Mouse (Mus musculus) midbrain, embryonic 16.5 days (tissue): ENCODE data around the gene Adgb. TPM values are rescaled to one million over a fixed set of nuclear protein-coding genes. Genes with fewer than 3 reads are reported as not detected.

ENCODE experiments used
- ATAC-seq: fragments of 200-750 bp; cut with Nextera tagmentation; 2 replicates; pipeline ENCODE4 v1.8.0; 2017; ENCODE audit warnings: moderate TSS enrichment
- H3K27ac ChIP-seq: fragments of 300-500 bp; sonication (generic); 2 replicates; pipeline ENCODE4 v1.5.1; 2014; ENCODE audit warnings: mild to moderate bottlenecking, low read length, mixed read lengths
- H3K27me3 ChIP-seq: fragments of 300-500 bp; sonication (generic); 2 replicates; pipeline ENCODE4 v1.6.1; 2014; ENCODE audit warnings: low read depth, low read length, mixed read lengths; ENCODE audit not compliant: control insufficient read depth, insufficient read depth
- H3K36me3 ChIP-seq: fragments of 300-500 bp; sonication (generic); 2 replicates; pipeline ENCODE4 v1.6.1; 2014; ENCODE audit warnings: mild to moderate bottlenecking, low read length, moderate library complexity, mixed read lengths; ENCODE audit not compliant: control insufficient read depth, insufficient read depth
- H3K4me1 ChIP-seq: fragments of 300-500 bp; sonication (generic); 2 replicates; pipeline ENCODE4 v1.6.1; 2014; ENCODE audit warnings: mild to moderate bottlenecking, low read length, mixed read lengths; ENCODE audit not compliant: control insufficient read depth, insufficient read depth
- H3K4me2 ChIP-seq: fragments of 300-500 bp; sonication (generic); 2 replicates; pipeline ENCODE4 v1.6.1; 2014; ENCODE audit warnings: mild to moderate bottlenecking, low read length, mixed read lengths
- H3K4me3 ChIP-seq: fragments of 300-500 bp; sonication (generic); 2 replicates; pipeline ENCODE4 v1.5.1; 2014; ENCODE audit warnings: low read depth, mild to moderate bottlenecking, low read length, moderate library complexity, mixed read lengths
- H3K9ac ChIP-seq: fragments of 300-500 bp; sonication (generic); 2 replicates; pipeline ENCODE4 v1.6.1; 2014; ENCODE audit warnings: low read depth, low read length, mixed read lengths
- H3K9me3 ChIP-seq: fragments of 300-500 bp; sonication (generic); replicated peaks from 2 replicates; pipeline ENCODE4 v1.6.1; 2014; ENCODE audit warnings: mild to moderate bottlenecking, low read length, mixed read lengths; ENCODE audit not compliant: control insufficient read depth, poor library complexity, severe bottlenecking
- WGBS: fragments of 180-500 bp; shearing (Covaris S2); extraction: QIAGEN DNeasy Blood & Tissue Kit; methylation state at CpG from one replicate; pipeline ENCODE4 v1.1.7; 2014; 5-methylcytosine and 5-hydroxymethylcytosine counted together
- polyA plus RNA-seq: library from polyadenylated mRNA; unstranded; fragments of >200 nt; fragmentation: Nextera tagmentation; extraction: Ambion mirVana; gene quantifications from 2 replicates; pipeline ENCODE4 v1.2.1, GENCODE M21; 2015

Adgb gene
- polyA plus RNA-seq, 1 experiment from 2014 or later, result 0.23 TPM

DNA sequence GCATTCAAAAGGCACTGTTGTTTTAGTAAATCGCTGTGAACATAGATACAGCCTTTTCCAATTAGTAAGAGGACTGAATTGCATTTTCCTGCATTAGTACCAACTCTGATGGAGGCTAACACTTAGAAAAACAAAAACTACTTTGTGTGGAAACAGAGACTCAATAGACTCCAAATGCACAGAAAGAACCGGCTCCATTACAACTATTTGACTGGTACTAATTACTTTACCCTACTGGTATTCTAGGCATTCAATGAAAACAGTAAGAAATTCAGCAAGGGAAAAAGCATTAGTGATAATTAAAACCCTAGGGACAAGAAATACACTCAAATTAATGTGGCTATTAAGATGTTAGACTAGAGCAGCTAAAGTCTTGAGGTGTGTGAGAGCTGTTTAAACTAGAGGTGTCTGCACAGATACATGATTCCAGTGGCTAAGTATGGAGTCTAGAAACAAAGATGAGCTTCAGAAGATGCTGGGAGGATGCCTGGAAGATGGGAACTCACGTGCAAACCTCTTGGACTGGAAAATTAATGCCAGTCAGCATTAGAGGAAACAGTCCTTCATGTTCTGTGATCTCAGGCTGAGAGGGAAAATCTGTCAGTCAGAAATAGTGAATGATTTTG lies 27.2 kb downstream of the Adgb start:
- no peak for ATAC-seq
- Histone ChIP-seq H3K4me3 (no peak overlapping the region), H3K9me3 (no peaks in the 10 kb centered on the region), H3K36me3 (no peaks in the 10 kb centered on the region), H3K4me1 (no peaks in the 10 kb centered on the region), H3K27ac (no peak overlapping the region), H3K27me3 (no peaks in the 10 kb centered on the region), H3K4me2 (no peak overlapping the region), H3K9ac (no peak overlapping the region)
- 63% methylated on average over 3 of the region's 3 CpGs for WGBS

DNA sequence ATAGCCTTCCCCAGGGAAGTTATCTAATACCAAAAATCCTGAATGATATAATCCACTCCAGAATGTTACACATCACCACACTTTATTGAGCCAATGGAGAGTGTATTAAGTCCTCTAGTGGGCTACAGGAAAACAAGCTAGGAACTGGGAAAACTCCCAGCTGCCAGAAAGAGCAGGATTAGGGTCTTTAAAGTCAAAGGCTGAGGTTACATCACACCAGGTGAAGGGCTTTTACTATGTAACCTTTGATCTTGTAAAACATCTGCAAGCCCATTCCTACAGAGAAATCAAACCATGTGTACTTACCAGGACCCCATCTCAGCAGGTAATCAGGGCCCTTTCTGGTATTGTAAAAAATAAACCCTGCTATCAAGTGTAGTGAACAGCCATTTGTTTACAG lies 28.6 kb downstream of the Adgb start:
- no peak for ATAC-seq
- no peaks in the 10 kb centered on the region for H3K9me3 ChIP-seq
- no peak overlapping the region for H3K27ac ChIP-seq
- no peaks in the 10 kb centered on the region for H3K4me1 ChIP-seq
- no peak overlapping the region for H3K4me3 ChIP-seq
- H3K9ac ChIP-seq, result no peak overlapping the region
- no peaks in the 10 kb centered on the region for H3K27me3 ChIP-seq
- no peaks in the 10 kb centered on the region for H3K36me3 ChIP-seq
- H3K4me2 ChIP-seq, result no peak overlapping the region

DNA sequence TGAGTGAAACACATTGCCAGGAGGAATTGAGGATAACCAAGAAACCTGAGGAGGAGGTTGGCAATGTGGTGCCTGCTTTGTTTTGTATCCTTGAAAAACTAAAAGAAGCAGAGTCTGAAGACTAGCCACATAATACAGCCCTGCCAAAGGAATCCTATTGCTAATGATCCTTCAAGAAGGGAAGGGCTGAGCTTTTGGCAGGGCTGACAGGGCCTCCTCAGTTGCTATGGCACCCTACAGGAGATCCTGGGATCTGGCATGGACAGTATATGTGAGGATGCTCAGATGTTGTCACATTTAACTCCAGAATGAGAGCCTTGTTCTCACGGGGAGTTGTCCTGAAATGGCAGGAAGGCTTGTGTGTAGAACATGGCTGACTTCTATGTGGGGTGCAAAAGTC lies 37.1 kb downstream of the Adgb start:
- H3K9me3 ChIP-seq, result no peaks in the 10 kb centered on the region
- no peaks in the 10 kb centered on the region for H3K27me3 ChIP-seq
- H3K4me2 ChIP-seq, result no peak overlapping the region
- H3K36me3 ChIP-seq, result no peaks in the 10 kb centered on the region
- H3K4me1 ChIP-seq, result no peaks in the 10 kb centered on the region
- WGBS, result 76% methylated on average over 1 of the region's 1 CpGs
- H3K27ac ChIP-seq, result no peak overlapping the region
- no peak overlapping the region for H3K9ac ChIP-seq
- no peak overlapping the region for H3K4me3 ChIP-seq
- ATAC-seq, result no peak

DNA sequence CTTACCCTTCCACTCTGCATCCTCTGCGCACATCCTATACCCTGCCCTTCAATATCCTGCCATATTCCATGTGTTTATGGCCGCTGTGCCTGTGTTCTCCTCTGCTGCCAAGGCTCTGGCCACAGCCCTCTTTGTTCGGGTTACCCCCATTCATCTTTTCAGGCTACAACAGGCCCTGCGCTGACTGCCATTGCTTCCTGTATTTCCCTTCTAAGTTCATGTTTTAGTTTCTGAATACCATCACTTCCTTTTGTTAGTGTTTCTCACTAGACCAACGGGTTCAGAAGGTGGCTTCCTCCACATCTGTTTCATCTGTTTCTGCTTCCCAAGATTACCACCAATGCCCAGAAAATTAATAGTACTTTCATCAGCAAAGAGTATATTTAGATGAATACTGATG lies 42.5 kb downstream of the Adgb start:
- no peaks in the 10 kb centered on the region for H3K9me3 ChIP-seq
- H3K36me3 ChIP-seq, result no peaks in the 10 kb centered on the region
- no peak overlapping the region for H3K4me2 ChIP-seq
- no peak overlapping the region for H3K27ac ChIP-seq
- no peaks in the 10 kb centered on the region for H3K27me3 ChIP-seq
- no peak for ATAC-seq
- no peaks in the 10 kb centered on the region for H3K4me1 ChIP-seq
- H3K4me3 ChIP-seq, result no peak overlapping the region
- no peak overlapping the region for H3K9ac ChIP-seq
- WGBS, result 85% methylated on average over 5 of the region's 5 CpGs

DNA sequence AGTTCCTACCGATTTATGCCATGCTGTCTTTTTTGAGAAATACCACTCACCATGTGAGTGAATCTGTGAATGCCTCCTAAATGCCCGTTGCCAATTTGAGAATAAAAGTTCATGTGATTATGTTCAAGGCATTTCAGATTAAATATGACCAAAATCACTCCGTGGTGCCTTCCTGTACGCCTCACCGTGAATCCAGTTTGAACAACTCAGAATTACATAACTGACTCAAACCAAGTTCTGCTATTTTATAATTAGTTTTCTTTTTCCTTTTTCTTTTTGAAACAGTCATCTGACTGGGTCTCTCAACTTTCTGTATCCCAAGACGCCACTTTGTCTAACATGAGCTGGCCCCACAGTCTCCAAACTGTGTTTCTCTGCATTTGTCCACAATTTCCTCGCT lies 43.1 kb downstream of the Adgb start:
- Histone ChIP-seq H3K4me2 (no peak overlapping the region), H3K4me3 (no peak overlapping the region), H3K36me3 (no peaks in the 10 kb centered on the region), H3K27ac (no peak overlapping the region), H3K27me3 (no peaks in the 10 kb centered on the region), H3K9me3 (no peaks in the 10 kb centered on the region), H3K9ac (no peak overlapping the region), H3K4me1 (no peaks in the 10 kb centered on the region)
- no peak for ATAC-seq
- 87% methylated on average over 7 of the region's 7 CpGs for WGBS

DNA sequence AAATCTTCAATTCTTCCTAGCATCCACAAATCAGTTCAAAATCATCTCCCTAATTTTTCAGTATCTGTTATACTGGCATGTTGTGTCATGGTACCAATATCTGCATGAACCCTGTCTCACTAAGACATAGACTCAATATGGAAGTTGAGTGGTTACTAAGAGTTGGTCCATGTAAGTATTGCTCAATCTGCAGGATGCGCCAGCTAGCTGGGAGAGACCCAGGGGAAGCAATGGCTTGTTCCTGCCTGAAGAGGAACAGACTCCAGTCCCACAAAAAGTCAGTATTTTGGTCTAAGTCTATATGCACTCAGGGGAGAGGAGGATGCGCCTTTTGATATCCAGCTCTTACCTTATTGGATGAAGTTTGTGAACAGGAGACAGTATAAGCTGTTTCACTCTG lies 47.7 kb downstream of the Adgb start:
- no peak for ATAC-seq
- Histone ChIP-seq H3K9ac (no peak overlapping the region), H3K4me1 (no peaks in the 10 kb centered on the region), H3K36me3 (no peaks in the 10 kb centered on the region), H3K9me3 (no peaks in the 10 kb centered on the region), H3K27me3 (no peaks in the 10 kb centered on the region), H3K27ac (no peak overlapping the region), H3K4me3 (no peak overlapping the region), H3K4me2 (no peak overlapping the region)
- WGBS, result 90% methylated on average over 2 of the region's 2 CpGs

DNA sequence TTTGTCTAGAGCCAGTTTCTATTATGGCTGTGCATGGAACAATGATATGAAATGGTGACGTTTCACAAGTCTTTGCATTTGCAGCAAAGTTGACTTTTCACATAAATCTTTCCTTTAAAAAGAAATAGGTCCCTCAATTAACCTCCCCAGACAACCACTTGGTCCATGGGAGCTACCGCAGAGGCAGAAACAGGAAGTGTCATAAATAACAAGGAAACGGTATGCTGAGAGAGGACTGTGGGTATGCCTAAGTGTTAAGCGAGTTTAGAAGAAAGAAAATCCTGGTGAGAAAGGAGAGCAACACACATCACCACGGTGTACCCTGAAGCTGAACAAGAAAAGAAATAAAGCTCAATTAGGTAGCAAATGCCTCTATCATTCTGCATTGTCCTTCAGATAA lies 61.1 kb downstream of the Adgb start:
- H3K4me2 ChIP-seq, result no peak overlapping the region
- no peaks in the 10 kb centered on the region for H3K4me1 ChIP-seq
- WGBS, result 78% methylated on average over 5 of the region's 5 CpGs
- no peak for ATAC-seq
- no peaks in the 10 kb centered on the region for H3K9me3 ChIP-seq
- H3K36me3 ChIP-seq, result no peaks in the 10 kb centered on the region
- no peak overlapping the region for H3K27ac ChIP-seq
- H3K27me3 ChIP-seq, result no peaks in the 10 kb centered on the region
- H3K4me3 ChIP-seq, result no peak overlapping the region
- no peak overlapping the region for H3K9ac ChIP-seq

DNA sequence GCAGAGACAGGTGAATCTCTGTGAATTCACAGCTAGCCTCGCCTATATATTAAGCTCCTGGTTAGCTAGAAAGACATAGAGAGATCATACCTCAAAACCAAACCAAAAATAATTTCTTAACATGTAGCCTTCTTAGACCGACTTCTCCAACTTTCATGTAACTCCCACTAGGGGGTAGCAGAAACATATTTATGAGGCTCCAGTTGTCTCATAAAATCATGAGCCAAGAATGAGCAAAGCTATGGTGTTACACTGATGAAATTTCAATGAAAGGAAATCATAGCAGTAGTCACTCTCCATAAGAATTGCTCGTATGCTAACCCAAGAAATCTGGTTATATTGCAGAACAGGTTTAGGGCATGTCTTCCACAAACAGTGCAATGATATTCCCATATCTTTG lies 64.0 kb downstream of the Adgb start:
- WGBS, result 47% methylated on average over 3 of the region's 3 CpGs
- peak; percentile 98 for ATAC-seq

DNA sequence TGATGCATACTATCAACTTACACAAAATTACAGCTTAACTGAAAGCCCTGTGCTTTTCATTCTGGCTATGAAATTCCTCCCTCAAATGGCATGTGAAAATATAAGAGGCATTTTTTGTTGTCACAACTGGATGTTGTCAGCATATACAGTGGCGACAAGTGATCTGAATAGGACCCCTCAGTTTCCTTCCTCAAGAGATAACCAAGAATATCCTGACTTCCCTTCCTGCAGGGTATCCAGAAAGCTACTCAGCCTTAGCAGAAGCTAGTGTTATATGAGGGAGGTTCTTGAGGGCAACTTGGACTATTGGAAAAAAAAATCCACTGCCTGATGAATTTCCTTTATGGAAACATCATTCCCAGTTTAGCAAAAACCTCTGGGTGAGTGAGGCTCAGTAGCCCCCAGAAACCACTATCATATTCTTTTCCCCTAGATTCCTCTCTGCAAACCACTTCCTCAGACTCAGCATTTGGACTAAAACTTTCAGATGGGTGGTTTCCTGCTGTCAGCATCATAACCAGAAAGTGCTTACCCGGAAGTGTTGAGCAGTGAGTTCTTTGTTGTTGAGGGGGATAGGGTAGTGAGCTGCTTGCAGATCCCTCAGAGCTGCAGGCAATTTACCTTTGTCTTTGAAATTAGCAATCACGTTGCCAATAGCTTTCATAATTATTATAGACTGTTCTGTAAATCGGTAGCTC lies 76.2 kb downstream of the Adgb start:
- no peaks in the 10 kb centered on the region for H3K36me3 ChIP-seq
- no peak for ATAC-seq
- H3K4me3 ChIP-seq, result no peak overlapping the region
- H3K4me1 ChIP-seq, result no peaks in the 10 kb centered on the region
- H3K27me3 ChIP-seq, result no peaks in the 10 kb centered on the region
- H3K9ac ChIP-seq, result no peak overlapping the region
- no peaks in the 10 kb centered on the region for H3K9me3 ChIP-seq
- WGBS, result 85% methylated on average over 4 of the region's 4 CpGs
- no peak overlapping the region for H3K27ac ChIP-seq
- H3K4me2 ChIP-seq, result no peak overlapping the region

More for the DNA sequence above, 64.0 kb downstream of the Adgb start:
- Histone ChIP-seq H3K27ac (no peak overlapping the region), H3K27me3 (no peaks in the 10 kb centered on the region), H3K4me2 (no peak overlapping the region), H3K4me3 (no peak overlapping the region), H3K4me1 (no peaks in the 10 kb centered on the region), H3K9me3 (no peaks in the 10 kb centered on the region), H3K36me3 (no peaks in the 10 kb centered on the region), H3K9ac (no peak overlapping the region)
